Mouse (Mus musculus) G1E (cell line): ENCODE measurements around the gene Cuedc1.

Source experiments
- CTCF ChIP-seq: IDR thresholded peaks from 2 replicates; pipeline ENCODE4 v1.5.1; 2012; ENCODE audit warnings: low read depth, low read length, inconsistent platforms, mixed read lengths
- GATA1 ChIP-seq: IDR thresholded peaks from 2 replicates; pipeline ENCODE4 v1.6.1; 2012; ENCODE audit warnings: borderline replicate concordance, low read length, inconsistent platforms, mixed read lengths
- GATA2 ChIP-seq: IDR thresholded peaks from 2 replicates; pipeline ENCODE4 v1.6.1; 2012; ENCODE audit warnings: low read depth, low read length, inconsistent platforms, borderline replicate concordance
- POLR2AphosphoS5 ChIP-seq: IDR thresholded peaks from 2 replicates; pipeline ENCODE4 v1.6.1; 2012; ENCODE audit warnings: low read depth, low read length, inconsistent platforms; ENCODE audit not compliant: insufficient replicate concordance
- TAL1 ChIP-seq: conservative IDR thresholded peaks from 2 replicates; pipeline ENCODE4 v1.6.1; 2012; ENCODE audit warnings: low read depth, low read length, inconsistent platforms, mixed read lengths

DNA sequence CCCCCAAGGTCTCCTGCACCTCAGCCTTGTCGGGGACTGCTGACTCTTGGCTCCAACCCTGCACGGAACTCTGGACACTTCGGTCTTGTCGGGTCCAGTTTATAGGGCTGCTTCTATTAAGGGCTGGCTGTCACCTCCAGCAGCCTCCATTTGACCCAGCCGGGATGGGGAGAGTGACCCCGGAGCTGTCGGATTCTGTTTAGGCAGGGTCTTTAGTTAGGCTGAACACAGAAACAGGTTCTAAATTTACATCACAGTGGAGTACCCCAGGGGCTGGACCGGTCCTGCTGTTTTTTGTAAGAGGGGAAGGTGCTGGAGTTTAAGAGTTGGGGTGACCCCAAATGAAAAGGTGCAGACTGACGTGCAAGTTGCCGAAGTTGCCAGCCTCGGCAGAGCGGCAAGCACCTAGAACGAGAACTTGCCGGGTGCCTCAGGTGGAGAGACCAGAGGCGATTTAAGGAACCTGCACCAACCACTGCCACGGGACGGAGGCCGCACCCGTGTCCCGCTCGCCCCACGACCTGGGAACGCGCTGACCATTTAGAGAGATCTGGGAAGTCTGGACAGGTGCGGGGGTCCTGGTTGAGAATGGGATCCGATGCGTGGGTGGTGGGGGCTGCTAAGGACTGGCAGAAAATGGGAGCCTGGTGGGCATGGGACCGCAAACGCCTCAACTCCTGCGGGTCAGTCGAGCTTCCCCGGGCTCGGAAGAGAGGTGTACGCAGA lies 95.4 kb downstream of the Cuedc1 start:
- no peak for TF ChIP-seq CTCF
- no peak for TF ChIP-seq TAL1
- TF ChIP-seq POLR2AphosphoS5 = no peak
- TF ChIP-seq GATA2 = no peak
- no peak for TF ChIP-seq GATA1
